19 mouse cellular contexts compared by ENCODE assay signal in genomic region chr10:120163490-120163889, GRCm38 (mm10). TPM values are rescaled to one million over a fixed set of nuclear protein-coding genes. Genes with fewer than 3 reads are reported as not detected.
DNase-seq lines count a peak whose midpoint lies in the region; ATAC-seq and TF ChIP-seq lines count a peak whose summit lies in the region.
"Had no signal": no experiment of that assay in that cellular context is flagged by ENCODE, and none has a peak within 500 bp of the region (broad histone marks: within the 10 kb centered on the region; RNA-seq: fewer than 3 reads in every experiment).

No protein-coding gene starts in this region.

- TF ChIP-seq POLR2A in ES-Bruce4 (IDR thresholded peaks at IDR 0.05; ENCODE audit: insufficient read depth, low read length) = no peak

- peaks cover 9% of the 10 kb centered on the region for H3K36me3 ChIP-seq in ES-Bruce4 (ENCODE audit: control insufficient read depth, insufficient read depth, low read length, poor library complexity, severe bottlenecking)
- no peaks in the 10 kb centered on the region for H3K36me3 ChIP-seq in forebrain, embryonic 15.5 days
- H3K36me3 ChIP-seq: embryonic facial prominence, embryonic 10.5 days; hindbrain, embryonic 12.5 days; kidney, embryonic 15.5 days; midbrain, embryonic 12.5 days; neural tube, embryonic 13.5 days; stomach, embryonic 15.5 days had no signal

- peak overlapping the region; percentile 46 for H3K9ac ChIP-seq in ES-Bruce4 (ENCODE audit: low read depth, poor library complexity, severe bottlenecking)
- no peak overlapping the region for H3K9ac ChIP-seq in forebrain, embryonic 15.5 days (replicated peaks)
- H3K9ac ChIP-seq: hindbrain, embryonic 12.5 days; kidney, embryonic 15.5 days; liver, embryonic 14.5 days; midbrain, embryonic 12.5 days; neural tube, embryonic 13.5 days; stomach, embryonic 15.5 days had no signal

- H3K27me3 ChIP-seq in ES-Bruce4 (ENCODE audit: control insufficient read depth, insufficient read depth, low read length, poor library complexity, severe bottlenecking) = no peaks in the 10 kb centered on the region
- H3K27me3 ChIP-seq in forebrain, embryonic 15.5 days = no peaks in the 10 kb centered on the region
- H3K27me3 ChIP-seq: hindbrain, embryonic 12.5 days; kidney, embryonic 15.5 days; midbrain, embryonic 12.5 days; neural tube, embryonic 13.5 days; stomach, embryonic 15.5 days had no signal

- peaks cover 4% of the 10 kb centered on the region for H3K4me1 ChIP-seq in ES-Bruce4 (ENCODE audit: control insufficient read depth, insufficient read depth, low read length)
- H3K4me1 ChIP-seq in forebrain, embryonic 15.5 days = no peaks in the 10 kb centered on the region
- H3K4me1 ChIP-seq: embryonic facial prominence, embryonic 10.5 days; kidney, embryonic 15.5 days; neural tube, embryonic 13.5 days; stomach, embryonic 15.5 days had no signal

- peak overlapping the region; percentile 82 for H3K27ac ChIP-seq in ES-Bruce4 (ENCODE audit: insufficient read depth, low read length)
- no peak overlapping the region for H3K27ac ChIP-seq in forebrain, embryonic 15.5 days (replicated peaks)
- H3K27ac ChIP-seq: embryonic facial prominence, embryonic 10.5 days; hindbrain, embryonic 12.5 days; kidney, embryonic 15.5 days; liver, embryonic 14.5 days; midbrain, embryonic 12.5 days; neural tube, embryonic 13.5 days; stomach, embryonic 15.5 days had no signal

- DNase-seq in kidney, adult 9 months = peak; percentile 6
- no peak for DNase-seq in kidney, adult 8-10 months
- no peak for DNase-seq in adrenal gland, adult (ENCODE audit: inconsistent age in 2 of 2, low spot score in 1 of 2)
- DNase-seq: adrenal gland, postnatal 25 days; cerebellum, adult 8-10 months; thymus, adult 18-20 months had no signal

- ATAC-seq in common myeloid progenitor, adult 5-6 weeks (replicated peaks; ENCODE audit: low read depth, poor library complexity, severe bottlenecking) = peak; percentile 55
- peak; percentile 88 for ATAC-seq in monocyte, adult 5-6 weeks (replicated peaks; ENCODE audit: insufficient number of reproducible peaks, low FRiP score, low TSS enrichment, poor library complexity, severe bottlenecking)
- ATAC-seq in forebrain, embryonic 15.5 days (replicated peaks) = no peak
- ATAC-seq: activated CD4-positive, CD25-positive, alpha-beta regulatory T cell, adult 4 months; inflammation-experienced regulatory T-cells, adult 6 months had no signal

- no peak overlapping the region for H3K4me2 ChIP-seq in forebrain, embryonic 15.5 days (replicated peaks)
- H3K4me2 ChIP-seq: hindbrain, embryonic 12.5 days; kidney, embryonic 15.5 days; midbrain, embryonic 12.5 days; neural tube, embryonic 13.5 days; stomach, embryonic 15.5 days had no signal

- TF ChIP-seq CTCF in ES-Bruce4 (IDR thresholded peaks at IDR 0.05; ENCODE audit: low read depth, low read length) = no peak

- WGBS in forebrain, embryonic 15.5 days = 94% methylated on average over 7 of the region's 7 CpGs

- no peaks in the 10 kb centered on the region for H3K9me3 ChIP-seq in ES-Bruce4 (replicated peaks; ENCODE audit: control insufficient read depth, insufficient read depth, low read length, poor library complexity, severe bottlenecking)
- no peaks in the 10 kb centered on the region for H3K9me3 ChIP-seq in forebrain, embryonic 15.5 days
- H3K9me3 ChIP-seq: embryonic facial prominence, embryonic 10.5 days; hindbrain, embryonic 12.5 days; kidney, embryonic 15.5 days; midbrain, embryonic 12.5 days; neural tube, embryonic 13.5 days; stomach, embryonic 15.5 days had no signal

- no peak for TF ChIP-seq EP300 in ES-Bruce4 (IDR thresholded peaks at IDR 0.05; ENCODE audit: insufficient read depth, low read depth, low read length)

- no peak overlapping the region for H3K4me3 ChIP-seq in ES-Bruce4 (ENCODE audit: low read depth, low read length)
- no peak overlapping the region for H3K4me3 ChIP-seq in forebrain, embryonic 15.5 days
- H3K4me3 ChIP-seq: embryonic facial prominence, embryonic 10.5 days; hindbrain, embryonic 12.5 days; kidney, embryonic 15.5 days; midbrain, embryonic 12.5 days; neural tube, embryonic 13.5 days; stomach, embryonic 15.5 days had no signal

RNA-seq across cellular contexts. Expression of gene Tmbim4, which starts 37.9 kb away (rescaled TPM):
- 52.1 and 56.3 TPM in 2 replicates for polyA plus RNA-seq in ES-Bruce4 (2011; ENCODE audit: insufficient read depth, insufficient read length, low read depth, missing spikeins)
- 97.8 and 138 TPM in 2 replicates for total RNA-seq in common myeloid progenitor, adult 5-6 weeks (2017)
- 150 to 178 TPM (median 170 TPM) in 3 replicates for total RNA-seq in monocyte, adult 5-6 weeks (2017)
- 74.4 and 74.6 TPM in 2 replicates for polyA plus RNA-seq in forebrain, embryonic 15.5 days (2015; fragmentation: Nextera tagmentation; extraction: Ambion mirVana)

RNA-seq across cellular contexts. Expression of gene Irak3, which starts 38.4 kb away (rescaled TPM):
- polyA plus RNA-seq in ES-Bruce4 (2011; ENCODE audit: insufficient read depth, insufficient read length, low read depth, missing spikeins) = 10.3 and 12.1 TPM in 2 replicates
- total RNA-seq in common myeloid progenitor, adult 5-6 weeks (2017) = 11.9 and 16.8 TPM in 2 replicates
- total RNA-seq in monocyte, adult 5-6 weeks (2017) = 30.9 to 31.9 TPM (median 31.4 TPM) in 3 replicates
- polyA plus RNA-seq in forebrain, embryonic 15.5 days (2015; fragmentation: Nextera tagmentation; extraction: Ambion mirVana) = 0.19 and 0.34 TPM in 2 replicates

RNA-seq across cellular contexts. Expression of gene Helb, which starts 50.7 kb away (rescaled TPM):
- 30.4 and 30.9 TPM in 2 replicates for polyA plus RNA-seq in ES-Bruce4 (2011; ENCODE audit: insufficient read depth, insufficient read length, low read depth, missing spikeins)
- 33.2 and 33.8 TPM in 2 replicates for total RNA-seq in common myeloid progenitor, adult 5-6 weeks (2017)
- 36.8 to 41.4 TPM (median 40.0 TPM) in 3 replicates for total RNA-seq in monocyte, adult 5-6 weeks (2017)
- polyA plus RNA-seq in forebrain, embryonic 15.5 days (2015; fragmentation: Nextera tagmentation; extraction: Ambion mirVana) = 4.0 and 4.1 TPM in 2 replicates
